In genomic region chr2:109958692-109959406, GRCm38 (mm10) we compare ENCODE assay signal across 8 mouse cellular contexts. TPM values are rescaled to one million over a fixed set of nuclear protein-coding genes. Genes with fewer than 3 reads are reported as not detected.
DNase-seq lines count a peak whose midpoint lies in the region; ATAC-seq and TF ChIP-seq lines count a peak whose summit lies in the region.
"Had no signal": no experiment of that assay in that cellular context is flagged by ENCODE, and none has a peak within 500 bp of the region (broad histone marks: within the 10 kb centered on the region; RNA-seq: fewer than 3 reads in every experiment).

No protein-coding gene starts in this region.

- 79% methylated on average over 4 of the region's 4 CpGs for WGBS in limb, embryonic 12.5 days
- 91% methylated on average over 4 of the region's 4 CpGs for WGBS in limb, embryonic 10.5 days

- no peak for TF ChIP-seq CTCF in MEL (IDR thresholded peaks at IDR 0.05 in 2 of 3, conservative IDR thresholded peaks at IDR 0.05 in 1 of 3; ENCODE audit: control insufficient read depth in 1 of 3, insufficient read depth in 1 of 3, low read depth in 2 of 3, low read length in 3 of 3, poor library complexity in 1 of 3, severe bottlenecking in 1 of 3)

- TF ChIP-seq RAD21 in MEL (IDR thresholded peaks at IDR 0.05; ENCODE audit: low read depth, low read length) = no peak

- peak; percentile 13 to 14; a peak in 1 of 4 replicates for TF ChIP-seq EP300 in MEL (IDR thresholded peaks at IDR 0.05; ENCODE audit: low read depth in 1 of 2, low read length in 2 of 2)

- H3K9me3 ChIP-seq in limb, embryonic 12.5 days = no peaks in the 10 kb centered on the region
- H3K9me3 ChIP-seq in limb, embryonic 10.5 days (replicated peaks) = no peaks in the 10 kb centered on the region
- H3K9me3 ChIP-seq in MEL (replicated peaks; ENCODE audit: insufficient read depth, low read length) = no peaks in the 10 kb centered on the region
- H3K9me3 ChIP-seq: embryonic facial prominence, embryonic 12.5 days had no signal

- H3K4me1 ChIP-seq in limb, embryonic 12.5 days (replicated peaks) = peaks cover 17% of the 10 kb centered on the region
- H3K4me1 ChIP-seq in limb, embryonic 10.5 days = peaks cover 11% of the 10 kb centered on the region
- peaks cover 2 to 6% of the 10 kb centered on the region in 2 experiments; a peak in 2 of 4 replicates for H3K4me1 ChIP-seq in MEL (ENCODE audit: control insufficient read depth in 1 of 2, insufficient read depth in 2 of 2, low read length in 2 of 2)

- no peaks in the 10 kb centered on the region for H3K27me3 ChIP-seq in limb, embryonic 12.5 days
- no peaks in the 10 kb centered on the region for H3K27me3 ChIP-seq in limb, embryonic 10.5 days (ENCODE audit: low read depth, poor library complexity, severe bottlenecking)
- H3K27me3 ChIP-seq in MEL (ENCODE audit: control insufficient read depth in 1 of 2, insufficient read depth in 2 of 2, low read length in 2 of 2) = no peaks in the 10 kb centered on the region
- H3K27me3 ChIP-seq: embryonic facial prominence, embryonic 12.5 days had no signal

- no peaks in the 10 kb centered on the region for H3K36me3 ChIP-seq in limb, embryonic 12.5 days
- H3K36me3 ChIP-seq in limb, embryonic 10.5 days = no peaks in the 10 kb centered on the region
- H3K36me3 ChIP-seq in MEL (ENCODE audit: control insufficient read depth in 1 of 2, insufficient read depth in 2 of 2, low read length in 2 of 2) = peaks cover 0 to 9% of the 10 kb centered on the region in 2 experiments; a peak in 2 of 4 replicates
- H3K36me3 ChIP-seq: embryonic facial prominence, embryonic 12.5 days had no signal

- ATAC-seq in limb, embryonic 12.5 days (ENCODE audit: insufficient number of reproducible peaks, insufficient read depth, low FRiP score, low TSS enrichment, low read depth) = no peak
- ATAC-seq in monocyte, adult 5-6 weeks (replicated peaks; ENCODE audit: insufficient number of reproducible peaks, low FRiP score, low TSS enrichment, poor library complexity, severe bottlenecking) = no peak

- 0 out of 2 replicates have a peak overlapping the region, but pooled peaks have one; percentile 23 for H3K27ac ChIP-seq in limb, embryonic 12.5 days
- H3K27ac ChIP-seq in limb, embryonic 10.5 days = no peak overlapping the region; the same call in 1 of the 2 replicates
- H3K27ac ChIP-seq in MEL (ENCODE audit: control insufficient read depth, low read depth, low read length) = peak overlapping the region; percentile 65
- H3K27ac ChIP-seq: embryonic facial prominence, embryonic 12.5 days had no signal

- H3K9ac ChIP-seq in limb, embryonic 12.5 days (replicated peaks) = no peak overlapping the region
- peak overlapping the region; percentile 53 for H3K9ac ChIP-seq in MEL (ENCODE audit: control insufficient read depth, low read depth, low read length, poor library complexity, severe bottlenecking)
- H3K9ac ChIP-seq: embryonic facial prominence, embryonic 12.5 days had no signal

- DNase-seq in limb, embryonic 10.5 days (ENCODE audit: low spot score) = no peak
- peak; percentile 68 for DNase-seq in MEL (ENCODE audit: low read depth, low spot score)
- peak; percentile 82 for DNase-seq in adrenal gland, adult 2 months
- peak; percentile 19 for DNase-seq in lung, postnatal 36 days
- DNase-seq in kidney, adult 11 months = no peak

- no peak overlapping the region for H3K4me3 ChIP-seq in limb, embryonic 12.5 days (replicated peaks)
- H3K4me3 ChIP-seq in limb, embryonic 10.5 days = no peak overlapping the region
- H3K4me3 ChIP-seq in MEL (ENCODE audit: control insufficient read depth in 1 of 2, insufficient read depth in 1 of 2, low read depth in 2 of 2, low read length in 2 of 2) = peak overlapping the region; percentile 50 to 66
- H3K4me3 ChIP-seq: embryonic facial prominence, embryonic 12.5 days had no signal

- no peak for TF ChIP-seq POLR2A in MEL (IDR thresholded peaks at IDR 0.05; ENCODE audit: control insufficient read depth in 1 of 2, insufficient read depth in 1 of 2, low read depth in 1 of 2, low read length in 2 of 2, poor library complexity in 1 of 2)

- no peak overlapping the region for H3K4me2 ChIP-seq in limb, embryonic 12.5 days
- H3K4me2 ChIP-seq: embryonic facial prominence, embryonic 12.5 days had no signal

- no peaks in the 10 kb centered on the region for H3K79me2 ChIP-seq in MEL (ENCODE audit: control insufficient read depth, insufficient read depth, low read length, poor library complexity)

TF ChIP-seq in MEL, 35 proteins besides CTCF, POLR2A, EP300 and RAD21:
- TF ChIP-seq ELF1 (IDR thresholded peaks at IDR 0.05; ENCODE audit: low read depth, low read length) = peak; percentile 49; the same call in 1 of the 2 replicates
- 0 out of 2 replicates have a peak, but pooled peaks have one; percentile 41 for TF ChIP-seq ETS1 (IDR thresholded peaks at IDR 0.05; ENCODE audit: low read depth, low read length)
- TF ChIP-seq SIN3A (IDR thresholded peaks at IDR 0.05; ENCODE audit: low read length) = peak; percentile 49; the same call in 1 of the 2 replicates
- no peak for TF ChIP-seq RCOR1 (IDR thresholded peaks at IDR 0.05; ENCODE audit: low read depth, low read length)
- TF ChIP-seq BHLHE40 (IDR thresholded peaks at IDR 0.05; ENCODE audit: borderline replicate concordance, low read depth, low read length) = no peak

RNA-seq across cellular contexts. Expression of gene Lgr4, which starts 41.4 kb away (rescaled TPM):
- polyA plus RNA-seq in limb, embryonic 12.5 days (2016; fragmentation: Nextera tagmentation; extraction: Ambion mirVana) = 22.1 and 23.4 TPM in 2 replicates
- polyA plus RNA-seq in limb, embryonic 10.5 days (2016; fragmentation: Nextera tagmentation; extraction: Ambion mirVana) = 9.0 and 10.6 TPM in 2 replicates
- total RNA-seq in MEL (2012; rRNA removed) = 4.3 TPM in 2 replicates
- 1 to 10 TPM in 1 of 2 experiments, not detected in 1; 4.5 TPM for polyA plus RNA-seq in MEL (2012; ENCODE audit: insufficient read depth in 1 of 2, insufficient read length in 2 of 2, low read depth in 1 of 2, low replicate concordance in 2 of 2, missing spikeins in 1 of 2)
- 100 to 1,000 TPM; 123 to 227 TPM for total RNA-seq in adrenal gland, adult 2 months (2021)
- 27.7 and 57.6 TPM in 2 replicates for polyA plus RNA-seq in adrenal gland, adult 2 months (2012; rRNA removed)
- 0.86 to 1.6 TPM (median 1.3 TPM) in 3 replicates for total RNA-seq in monocyte, adult 5-6 weeks (2017)

RNA-seq across cellular contexts. Expression of gene Ccdc34, which starts 58.8 kb away (rescaled TPM):
- polyA plus RNA-seq in limb, embryonic 12.5 days (2016; fragmentation: Nextera tagmentation; extraction: Ambion mirVana) = 61.0 and 61.4 TPM in 2 replicates
- 49.3 and 57.2 TPM in 2 replicates for polyA plus RNA-seq in limb, embryonic 10.5 days (2016; fragmentation: Nextera tagmentation; extraction: Ambion mirVana)
- 14.1 and 15.8 TPM in 2 replicates for total RNA-seq in MEL (2012; rRNA removed)
- polyA plus RNA-seq in MEL (2012; ENCODE audit: insufficient read depth in 1 of 2, insufficient read length in 2 of 2, low read depth in 1 of 2, low replicate concordance in 2 of 2, missing spikeins in 1 of 2) = 10 to 100 TPM in 1 of 2 experiments, not detected in 1; 39.0 TPM
- total RNA-seq in adrenal gland, adult 2 months (2021) = 1 to 10 TPM; 6.5 to 7.3 TPM
- 6.9 and 9.6 TPM in 2 replicates for polyA plus RNA-seq in adrenal gland, adult 2 months (2012; rRNA removed)
- total RNA-seq in monocyte, adult 5-6 weeks (2017) = 0.64 to 9.9 TPM (median 4.9 TPM) in 3 replicates

Comparison
In these comparisons a context has a peak if more than half of its experiments do, and no peak if none do; other contexts are left out.
1. H3K4me3 ChIP-seq: peak in MEL (2 of 2); none in limb, embryonic 12.5 days (single experiment) and limb, embryonic 10.5 days (single experiment).
2. DNase-seq: peak in MEL (single experiment), adrenal gland, adult 2 months (single experiment) and lung, postnatal 36 days (single experiment); none in limb, embryonic 10.5 days (single experiment) and kidney, adult 11 months (single experiment).